Comparison of ENCODE assay signal across 20 mouse cellular contexts in genomic region chr3:79400552-79400951, GRCm38 (mm10).
"Had no signal": no experiment of that assay in that cellular context is flagged by ENCODE, and none has a peak within 500 bp of the region (broad histone marks: within the 10 kb centered on the region; RNA-seq: fewer than 3 reads in every experiment).

No protein-coding gene starts in this region.

- H3K9me3 ChIP-seq: limb, embryonic 12.5 days; limb, embryonic 15.5 days; liver, embryonic 13.5 days; lung, embryonic 15.5 days; midbrain, embryonic 12.5 days; neural tube, embryonic 13.5 days; stomach, embryonic 15.5 days had no signal

- H3K9ac ChIP-seq: limb, embryonic 12.5 days; limb, embryonic 15.5 days; liver, embryonic 13.5 days; lung, embryonic 15.5 days; midbrain, embryonic 12.5 days; neural tube, embryonic 13.5 days; stomach, embryonic 15.5 days had no signal

- H3K4me2 ChIP-seq: limb, embryonic 12.5 days; limb, embryonic 15.5 days; liver, embryonic 13.5 days; lung, embryonic 15.5 days; midbrain, embryonic 12.5 days; neural tube, embryonic 13.5 days; stomach, embryonic 15.5 days had no signal

- H3K27me3 ChIP-seq: limb, embryonic 15.5 days; liver, embryonic 13.5 days; lung, embryonic 15.5 days; midbrain, embryonic 12.5 days; neural tube, embryonic 13.5 days; stomach, embryonic 15.5 days had no signal

- H3K36me3 ChIP-seq: limb, embryonic 12.5 days; limb, embryonic 15.5 days; liver, embryonic 13.5 days; lung, embryonic 15.5 days; midbrain, embryonic 12.5 days; neural tube, embryonic 13.5 days; stomach, embryonic 15.5 days had no signal

- H3K4me1 ChIP-seq: limb, embryonic 12.5 days; limb, embryonic 15.5 days; liver, embryonic 13.5 days; midbrain, embryonic 12.5 days; neural tube, embryonic 13.5 days; stomach, embryonic 15.5 days had no signal

- H3K4me3 ChIP-seq: left cerebral cortex, adult 2 months; limb, embryonic 12.5 days; limb, embryonic 15.5 days; liver, embryonic 13.5 days; lung, embryonic 15.5 days; midbrain, embryonic 12.5 days; myocyte; neural tube, embryonic 13.5 days; stomach, embryonic 15.5 days had no signal

- ATAC-seq: inflammation-experienced regulatory T-cells, adult 6 months; intestine, postnatal 0 days; midbrain, embryonic 16.5 days had no signal

- H3K27ac ChIP-seq: kidney, postnatal 0 days; left cerebral cortex, adult 2 months; limb, embryonic 12.5 days; limb, embryonic 15.5 days; liver, embryonic 13.5 days; lung, embryonic 15.5 days; midbrain, embryonic 12.5 days; neural tube, embryonic 13.5 days; stomach, embryonic 15.5 days had no signal

- DNase-seq: kidney, postnatal 25 days; layer of hippocampus, postnatal 36 days; liver, embryonic 13.5 days; lung, postnatal 4 days; retina, postnatal 1 day; right cerebral cortex, postnatal 25 days; spleen, adult 18-20 months; thymus, postnatal 36 days had no signal
